Mouse (Mus musculus): Measurements from ENCODE around the gene Fgfrl1. TPM values are rescaled to one million over a fixed set of nuclear protein-coding genes. Genes with fewer than 3 reads are reported as not detected.

The Fgfrl1 gene
- total RNA-seq, 2 experiments from 2014 or later = 21.9 to 23.3 TPM

- DNase-seq (ENCODE audit: low spot score in 2 of 2) = peak; percentile 50 to 70
Observed at GRCm38 (mm10) chr5:108697341-108697753, 5.2 kb downstream of the Fgfrl1 start.

- DNase-seq (ENCODE audit: low spot score in 2 of 2) = no peak
Observed at GRCm38 (mm10) chr5:108700346-108700745, 8.2 kb downstream of the Fgfrl1 start.

- no peak for DNase-seq (ENCODE audit: low spot score in 2 of 2)
Observed at GRCm38 (mm10) chr5:108701341-108702021, 9.3 kb downstream of the Fgfrl1 start.

GRCm38 (mm10) chr5:108703754-108704626 lies 11.8 kb downstream of the Fgfrl1 start:
- no peak for DNase-seq (ENCODE audit: low spot score in 2 of 2)

- DNase-seq (ENCODE audit: low spot score in 2 of 2) = no peak
Observed at GRCm38 (mm10) chr5:108707758-108708157, 15.6 kb downstream of the Fgfrl1 start.

- no peak for DNase-seq (ENCODE audit: low spot score in 2 of 2)
Observed at GRCm38 (mm10) chr5:108708419-108708818, 16.2 kb downstream of the Fgfrl1 start.

GRCm38 (mm10) chr5:108708981-108709731 lies 17.0 kb downstream of the Fgfrl1 start:
- no peak for DNase-seq (ENCODE audit: low spot score in 2 of 2)

GRCm38 (mm10) chr5:108711968-108712367 lies 19.8 kb downstream of the Fgfrl1 start:
- DNase-seq (ENCODE audit: low spot score in 2 of 2) = no peak

- no peak for DNase-seq (ENCODE audit: low spot score in 2 of 2)
Observed at GRCm38 (mm10) chr5:108713096-108713495, 20.9 kb downstream of the Fgfrl1 start.

- DNase-seq (ENCODE audit: low spot score in 2 of 2) = no peak
Observed at GRCm38 (mm10) chr5:108713691-108714090, 21.5 kb downstream of the Fgfrl1 start.

- DNase-seq (ENCODE audit: low spot score in 2 of 2) = peak; percentile 27 to 36
Observed at GRCm38 (mm10) chr5:108714149-108714548, 22.0 kb downstream of the Fgfrl1 start.

GRCm38 (mm10) chr5:108715974-108716373 lies 23.8 kb downstream of the Fgfrl1 start:
- no peak for DNase-seq (ENCODE audit: low spot score in 2 of 2)

GRCm38 (mm10) chr5:108718051-108718450 lies 25.9 kb downstream of the Fgfrl1 start:
- DNase-seq (ENCODE audit: low spot score in 2 of 2) = no peak

GRCm38 (mm10) chr5:108719761-108720160 lies 27.6 kb downstream of the Fgfrl1 start:
- DNase-seq (ENCODE audit: low spot score in 2 of 2) = no peak

- no peak for DNase-seq (ENCODE audit: low spot score in 2 of 2)
Observed at GRCm38 (mm10) chr5:108724006-108724405, 31.8 kb downstream of the Fgfrl1 start.

GRCm38 (mm10) chr5:108726557-108727248 lies 34.5 kb downstream of the Fgfrl1 start:
- peak; percentile 50 to 91 for DNase-seq (ENCODE audit: low spot score in 2 of 2)

GRCm38 (mm10) chr5:108727425-108727824 lies 35.2 kb downstream of the Fgfrl1 start:
- DNase-seq (ENCODE audit: low spot score in 2 of 2) = no peak

- no peak for DNase-seq (ENCODE audit: low spot score in 2 of 2)
Observed at GRCm38 (mm10) chr5:108741844-108742243, 49.7 kb downstream of the Fgfrl1 start.

- DNase-seq (ENCODE audit: low spot score in 2 of 2) = no peak
Observed at GRCm38 (mm10) chr5:108742596-108742995, 50.4 kb downstream of the Fgfrl1 start.

GRCm38 (mm10) chr5:108743856-108744255 lies 51.7 kb downstream of the Fgfrl1 start:
- DNase-seq (ENCODE audit: low spot score in 2 of 2) = no peak

- DNase-seq (ENCODE audit: low spot score in 2 of 2) = no peak
Observed at GRCm38 (mm10) chr5:108744629-108745028, 52.4 kb downstream of the Fgfrl1 start.

Measured in layer of hippocampus, adult 18-20 months (tissue).